Mouse (Mus musculus): Measurements from ENCODE around the gene Prpf8.

DNA sequence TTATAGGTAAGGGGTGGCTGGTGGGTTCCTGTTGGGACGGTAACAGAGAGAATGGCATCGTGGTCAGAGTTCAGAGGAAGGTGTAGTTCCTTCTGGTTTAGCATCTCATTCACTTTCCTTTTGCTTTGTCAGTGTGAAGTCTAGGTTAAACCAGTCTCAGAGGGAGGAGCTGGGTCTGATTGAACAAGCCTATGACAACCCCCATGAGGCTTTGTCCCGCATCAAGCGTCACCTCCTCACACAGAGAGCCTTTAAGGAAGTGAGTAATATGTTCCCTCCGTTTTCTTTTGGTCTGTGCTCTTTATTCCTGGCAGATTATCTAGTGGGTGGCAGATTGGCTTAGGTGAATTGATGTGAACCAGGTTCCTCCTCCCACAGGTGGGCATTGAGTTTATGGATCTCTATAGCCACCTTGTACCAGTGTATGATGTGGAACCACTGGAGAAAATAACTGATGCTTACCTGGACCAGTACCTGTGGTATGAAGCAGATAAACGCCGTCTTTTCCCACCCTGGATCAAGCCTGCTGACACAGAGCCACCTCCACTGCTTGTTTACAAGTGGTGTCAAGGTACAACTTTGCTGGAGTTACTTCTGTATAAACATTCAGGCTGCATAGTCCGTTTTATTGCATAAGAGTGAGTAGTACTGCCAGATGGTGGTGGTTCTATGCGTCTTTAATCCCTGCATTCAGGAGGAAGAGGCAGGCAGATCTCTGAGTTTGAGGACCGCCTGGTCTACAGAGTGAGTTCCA lies 7.9 kb downstream of the Prpf8 start:
- TF ChIP-seq CTCF (conservative IDR thresholded peaks at IDR 0.05; ENCODE audit: low read length) (no peak), POU5F1 (IDR thresholded peaks at IDR 0.05; ENCODE audit: borderline replicate concordance, low read length) (no peak)

Data from E14TG2a.4 (cell line).